Mouse (Mus musculus): ENCODE measurements around the gene Qars. TPM values are rescaled to one million over a fixed set of nuclear protein-coding genes. Genes with fewer than 3 reads are reported as not detected.

Qars gene
- polyA plus RNA-seq, 1 experiment, result 195 TPM

DNA sequence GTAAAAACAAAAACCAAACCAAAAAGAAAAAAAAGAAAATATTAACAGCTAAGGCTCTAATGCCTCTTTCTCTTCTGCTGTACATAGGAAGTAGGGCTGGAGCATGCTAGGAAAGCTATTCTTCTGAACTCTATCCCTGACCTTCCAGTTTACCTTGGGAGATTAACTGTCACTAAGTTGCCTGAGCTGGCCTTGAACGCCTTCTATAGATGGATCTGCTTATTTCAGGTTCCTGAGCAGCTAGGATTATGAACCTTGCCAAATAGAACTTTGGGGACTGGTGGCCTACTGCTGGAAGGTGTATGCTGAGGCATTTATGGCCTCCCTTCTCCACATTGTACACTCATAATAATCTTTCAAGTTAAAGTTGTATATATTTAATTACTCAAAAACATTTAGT lies 23.4 kb downstream of the Qars start:
- Histone ChIP-seq H3K36me3 (ENCODE audit: control insufficient read depth, insufficient read depth, low read length) (peaks cover 1% of the 10 kb centered on the region; the same call in 1 of the 2 replicates), H3K27ac (ENCODE audit: control insufficient read depth, insufficient read depth, low read depth, low read length) (no peak overlapping the region), H3K27me3 (ENCODE audit: control insufficient read depth, insufficient read depth, low read length) (no peaks in the 10 kb centered on the region), H3K4me1 (ENCODE audit: control insufficient read depth, insufficient read depth, low read length) (no peaks in the 10 kb centered on the region), H3K4me3 (ENCODE audit: control insufficient read depth, low read depth, low read length) (no peak overlapping the region)
- no peak for TF ChIP-seq POLR2A (IDR thresholded peaks at IDR 0.05; ENCODE audit: control insufficient read depth, low read depth, low read length)
- TF ChIP-seq CTCF (IDR thresholded peaks at IDR 0.05; ENCODE audit: control insufficient read depth, insufficient read depth, insufficient replicate concordance, low read depth, low read length), result no peak

DNA sequence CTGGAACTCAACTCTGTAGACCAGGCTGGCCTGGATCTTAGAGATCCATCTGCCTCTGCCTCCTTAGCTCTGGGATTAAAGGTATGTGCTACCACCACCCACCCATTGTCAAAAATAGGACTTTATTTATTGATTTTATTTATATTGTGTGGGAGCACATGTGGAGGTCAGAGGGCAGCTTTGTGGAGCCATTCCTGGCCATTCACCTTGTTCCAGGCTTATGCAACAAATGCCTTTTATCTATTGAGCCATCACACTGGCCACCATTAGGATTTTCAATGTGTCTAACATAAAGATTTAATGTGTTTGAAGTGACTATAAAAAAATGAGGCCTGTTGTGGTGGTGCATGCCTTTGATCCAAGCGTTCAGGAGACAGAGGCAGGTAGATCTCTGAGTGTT lies 24.0 kb downstream of the Qars start:
- Histone ChIP-seq H3K4me3 (ENCODE audit: control insufficient read depth, low read depth, low read length) (no peak overlapping the region), H3K4me1 (ENCODE audit: control insufficient read depth, insufficient read depth, low read length) (no peaks in the 10 kb centered on the region), H3K36me3 (ENCODE audit: control insufficient read depth, insufficient read depth, low read length) (peaks cover 1% of the 10 kb centered on the region; the same call in 1 of the 2 replicates), H3K27me3 (ENCODE audit: control insufficient read depth, insufficient read depth, low read length) (no peaks in the 10 kb centered on the region), H3K27ac (ENCODE audit: control insufficient read depth, insufficient read depth, low read depth, low read length) (no peak overlapping the region)
- no peak for TF ChIP-seq POLR2A (IDR thresholded peaks at IDR 0.05; ENCODE audit: control insufficient read depth, low read depth, low read length)
- no peak for TF ChIP-seq CTCF (IDR thresholded peaks at IDR 0.05; ENCODE audit: control insufficient read depth, insufficient read depth, insufficient replicate concordance, low read depth, low read length)

DNA sequence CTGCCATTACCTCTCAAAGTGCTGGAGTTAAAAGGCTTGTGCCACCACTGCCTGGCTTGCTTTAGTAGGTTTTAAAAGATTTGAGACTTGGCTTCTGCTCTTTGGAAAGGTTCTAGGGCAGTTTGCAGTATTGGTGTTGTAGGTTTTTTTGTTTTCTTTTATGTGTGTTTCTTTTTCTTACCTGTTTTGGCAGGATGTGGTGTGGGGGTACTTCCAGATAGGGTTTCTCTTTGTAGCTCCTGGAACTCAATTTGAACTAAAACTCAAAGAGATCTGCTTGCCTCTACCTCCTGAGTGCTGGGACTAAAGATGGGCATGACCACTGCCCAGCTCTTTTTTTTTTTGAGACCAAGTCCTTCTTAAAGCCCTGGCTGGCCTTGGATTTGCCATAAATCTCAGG lies 33.3 kb downstream of the Qars start:
- no peak for TF ChIP-seq CTCF (IDR thresholded peaks at IDR 0.05; ENCODE audit: control insufficient read depth, insufficient read depth, insufficient replicate concordance, low read depth, low read length)
- TF ChIP-seq POLR2A (IDR thresholded peaks at IDR 0.05; ENCODE audit: control insufficient read depth, low read depth, low read length), result no peak
- Histone ChIP-seq H3K4me3 (ENCODE audit: control insufficient read depth, low read depth, low read length) (no peak overlapping the region), H3K27me3 (ENCODE audit: control insufficient read depth, insufficient read depth, low read length) (no peaks in the 10 kb centered on the region), H3K36me3 (ENCODE audit: control insufficient read depth, insufficient read depth, low read length) (peaks cover 8% of the 10 kb centered on the region), H3K4me1 (ENCODE audit: control insufficient read depth, insufficient read depth, low read length) (no peaks in the 10 kb centered on the region), H3K27ac (ENCODE audit: control insufficient read depth, insufficient read depth, low read depth, low read length) (no peak overlapping the region)

DNA sequence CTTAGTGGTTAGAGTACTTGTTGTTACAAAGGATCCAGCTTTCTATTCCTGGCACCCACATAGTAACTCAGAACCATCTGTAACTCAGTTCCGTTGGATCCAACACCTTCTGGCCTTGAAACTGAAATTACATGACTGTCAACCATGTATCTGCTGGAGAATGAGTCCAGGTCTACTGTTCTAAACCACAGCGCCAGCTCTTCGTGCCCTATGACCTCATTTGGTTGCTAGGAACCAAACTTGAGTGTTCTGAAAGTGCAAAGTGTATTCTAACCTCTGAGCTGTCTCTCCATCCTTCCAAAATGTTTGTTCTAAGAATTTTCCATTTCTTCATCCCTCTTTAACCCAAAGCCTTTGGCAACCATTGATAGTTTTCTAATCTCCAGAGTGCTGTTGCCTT lies 38.5 kb downstream of the Qars start:
- TF ChIP-seq CTCF (IDR thresholded peaks at IDR 0.05; ENCODE audit: control insufficient read depth, insufficient read depth, insufficient replicate concordance, low read depth, low read length) (no peak), POLR2A (IDR thresholded peaks at IDR 0.05; ENCODE audit: control insufficient read depth, low read depth, low read length) (no peak)
- peaks cover 7% of the 10 kb centered on the region for H3K36me3 ChIP-seq (ENCODE audit: control insufficient read depth, insufficient read depth, low read length)

DNA sequence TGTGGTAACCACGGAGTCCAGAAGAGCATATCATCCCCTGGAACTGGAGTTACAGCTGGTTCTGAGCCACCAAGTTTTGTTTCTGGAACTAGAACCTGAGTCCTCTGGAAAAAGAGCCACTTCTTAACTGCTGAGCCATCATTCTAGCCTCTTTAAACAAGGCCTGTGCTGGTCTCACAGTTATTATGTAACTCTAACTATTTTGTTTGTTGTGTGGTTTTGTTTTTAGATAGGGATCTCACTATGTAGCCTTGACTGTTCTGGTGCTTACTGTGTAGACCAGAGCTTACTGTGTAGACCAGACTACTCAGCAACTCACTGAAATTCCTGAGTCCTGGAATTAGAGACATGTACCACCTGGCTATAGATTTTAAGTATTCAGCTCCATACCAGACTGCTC lies 39.4 kb downstream of the Qars start:
- TF ChIP-seq POLR2A (IDR thresholded peaks at IDR 0.05; ENCODE audit: control insufficient read depth, low read depth, low read length), result no peak
- TF ChIP-seq CTCF (IDR thresholded peaks at IDR 0.05; ENCODE audit: control insufficient read depth, insufficient read depth, insufficient replicate concordance, low read depth, low read length), result no peak
- H3K27ac ChIP-seq (ENCODE audit: control insufficient read depth, insufficient read depth, low read depth, low read length), result no peak overlapping the region; the same call in 1 of the 2 replicates
- no peaks in the 10 kb centered on the region for H3K4me1 ChIP-seq (ENCODE audit: control insufficient read depth, insufficient read depth, low read length)
- no peaks in the 10 kb centered on the region for H3K27me3 ChIP-seq (ENCODE audit: control insufficient read depth, insufficient read depth, low read length)
- no peak overlapping the region; the same call in 1 of the 2 replicates for H3K4me3 ChIP-seq (ENCODE audit: control insufficient read depth, low read depth, low read length)
- peaks cover 4% of the 10 kb centered on the region for H3K36me3 ChIP-seq (ENCODE audit: control insufficient read depth, insufficient read depth, low read length)

More for the DNA sequence above, 38.5 kb downstream of the Qars start:
- H3K27ac ChIP-seq (ENCODE audit: control insufficient read depth, insufficient read depth, low read depth, low read length), result peak overlapping the region; percentile 57
- H3K4me3 ChIP-seq (ENCODE audit: control insufficient read depth, low read depth, low read length), result peak overlapping the region; percentile 71; the same call in 1 of the 2 replicates
- H3K27me3 ChIP-seq (ENCODE audit: control insufficient read depth, insufficient read depth, low read length), result no peaks in the 10 kb centered on the region
- no peaks in the 10 kb centered on the region for H3K4me1 ChIP-seq (ENCODE audit: control insufficient read depth, insufficient read depth, low read length)

DNA sequence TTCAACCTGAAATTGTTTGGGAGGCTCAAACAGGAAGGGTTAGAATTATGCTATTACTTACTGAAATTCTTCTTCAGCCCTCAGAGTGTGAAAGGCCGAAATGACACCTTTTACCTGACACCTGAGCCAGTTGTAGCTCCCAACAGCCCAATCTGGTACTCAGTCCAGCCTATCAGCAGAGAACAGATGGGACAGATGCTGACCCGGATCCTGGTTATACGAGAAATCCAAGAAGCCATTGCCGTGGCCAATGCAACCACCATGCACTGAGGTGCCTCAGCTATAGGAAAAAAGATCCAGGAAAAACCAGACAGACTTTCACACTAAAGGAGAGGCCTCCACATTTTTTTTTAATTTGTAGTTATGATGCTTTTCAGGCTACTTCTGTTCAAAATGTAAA lies 51.7 kb downstream of the Qars start:
- Histone ChIP-seq H3K27ac (ENCODE audit: control insufficient read depth, insufficient read depth, low read depth, low read length) (no peak overlapping the region; the same call in 1 of the 2 replicates), H3K4me1 (ENCODE audit: control insufficient read depth, insufficient read depth, low read length) (no peaks in the 10 kb centered on the region), H3K27me3 (ENCODE audit: control insufficient read depth, insufficient read depth, low read length) (no peaks in the 10 kb centered on the region), H3K36me3 (ENCODE audit: control insufficient read depth, insufficient read depth, low read length) (peaks cover 8% of the 10 kb centered on the region), H3K4me3 (ENCODE audit: control insufficient read depth, low read depth, low read length) (no peak overlapping the region)
- no peak for TF ChIP-seq POLR2A (IDR thresholded peaks at IDR 0.05; ENCODE audit: control insufficient read depth, low read depth, low read length)
- TF ChIP-seq CTCF (IDR thresholded peaks at IDR 0.05; ENCODE audit: control insufficient read depth, insufficient read depth, insufficient replicate concordance, low read depth, low read length), result no peak

DNA sequence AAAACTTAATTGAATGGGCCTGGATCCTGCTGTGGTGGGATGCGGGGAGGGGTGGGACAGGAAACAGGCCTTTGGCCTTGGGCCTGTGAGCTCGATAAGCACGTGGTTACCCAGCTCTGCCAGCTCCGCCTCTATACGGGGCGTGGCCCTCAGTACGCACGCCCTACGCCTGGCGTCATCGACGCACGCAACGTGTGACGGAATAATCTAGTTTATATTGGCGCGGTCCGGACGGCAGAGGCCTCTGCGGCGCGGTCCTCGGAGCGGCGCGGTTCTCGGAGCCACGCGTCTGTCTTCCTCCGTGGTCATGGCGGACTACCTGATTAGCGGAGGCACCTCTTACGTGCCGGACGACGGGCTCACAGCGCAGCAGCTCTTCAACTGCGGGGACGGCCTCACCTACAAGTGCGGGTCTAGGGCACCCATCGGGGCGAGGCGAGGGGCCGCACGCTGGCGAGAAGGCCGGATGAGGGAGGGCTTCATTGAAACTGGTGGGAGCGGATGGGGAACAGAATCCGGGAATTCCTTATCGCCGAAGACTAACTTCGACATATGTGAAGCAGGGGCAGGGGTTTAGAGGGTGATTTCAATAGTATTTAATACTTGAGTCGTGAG lies 52.8 kb downstream of the Qars start, which contains the start of gene Impdh2:
Gene Impdh2, plus strand, starts transcription at position 60 of the 615 bp plus-strand sequence.
- Histone ChIP-seq H3K4me1 (ENCODE audit: control insufficient read depth, insufficient read depth, low read length) (no peaks in the 10 kb centered on the region), H3K27me3 (ENCODE audit: control insufficient read depth, insufficient read depth, low read length) (no peaks in the 10 kb centered on the region), H3K36me3 (ENCODE audit: control insufficient read depth, insufficient read depth, low read length) (peaks cover 8% of the 10 kb centered on the region), H3K27ac (ENCODE audit: control insufficient read depth, insufficient read depth, low read depth, low read length) (peak within 1 kb of the TSS; percentile 96), H3K4me3 (ENCODE audit: control insufficient read depth, low read depth, low read length) (peak within 1 kb of the TSS; percentile 96)
- TF ChIP-seq POLR2A (IDR thresholded peaks at IDR 0.05; ENCODE audit: control insufficient read depth, low read depth, low read length) (peak; percentile 92), CTCF (IDR thresholded peaks at IDR 0.05; ENCODE audit: control insufficient read depth, insufficient read depth, insufficient replicate concordance, low read depth, low read length) (peak; percentile 31; the same call in 1 of the 2 replicates)
